Mouse (Mus musculus) kidney, adult 8-10 months (tissue): ENCODE measurements around the gene Fam187a.
A peak's percentile ranks its signal among the peaks of the same experiment; 100 is the strongest.

Experiments used
- DNase-seq, 2 experiments: peaks; one replicate each; pipeline ENCODE4 v3.0.0; 2022

Fam187a gene

DNA sequence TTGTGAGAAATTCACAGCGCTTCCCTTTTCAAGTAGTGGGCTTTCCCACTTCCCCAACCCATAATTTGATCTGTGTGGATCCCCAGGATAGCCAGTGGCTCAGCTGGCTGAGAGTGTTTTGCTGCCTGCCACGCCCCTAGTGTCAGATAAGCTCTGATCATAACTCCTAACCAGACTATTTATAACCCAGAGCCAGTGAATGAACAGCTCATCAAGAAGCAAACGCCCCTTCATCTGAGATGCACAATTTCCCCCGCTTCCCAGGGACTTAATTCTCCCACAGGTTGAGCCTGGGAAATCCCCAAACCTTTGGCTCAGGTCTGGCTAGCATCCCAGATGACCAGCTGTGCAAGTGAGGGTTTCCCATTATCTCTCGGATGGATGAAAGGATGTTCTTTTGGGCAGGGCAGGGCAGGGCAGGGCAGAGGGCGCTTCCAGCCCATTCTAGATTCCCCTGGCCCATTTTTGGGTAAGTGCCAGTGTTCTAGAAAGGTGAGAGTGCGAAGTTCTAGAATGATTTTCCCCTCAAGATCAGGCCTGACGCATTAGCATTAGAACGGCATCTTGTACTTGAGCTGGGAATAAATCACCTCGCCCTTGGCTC lies at the start of gene Fam187a:
Gene Fam187a (plus strand): TSS at position 554 of the 604 bp plus-strand sequence.
- no peak for DNase-seq

DNA sequence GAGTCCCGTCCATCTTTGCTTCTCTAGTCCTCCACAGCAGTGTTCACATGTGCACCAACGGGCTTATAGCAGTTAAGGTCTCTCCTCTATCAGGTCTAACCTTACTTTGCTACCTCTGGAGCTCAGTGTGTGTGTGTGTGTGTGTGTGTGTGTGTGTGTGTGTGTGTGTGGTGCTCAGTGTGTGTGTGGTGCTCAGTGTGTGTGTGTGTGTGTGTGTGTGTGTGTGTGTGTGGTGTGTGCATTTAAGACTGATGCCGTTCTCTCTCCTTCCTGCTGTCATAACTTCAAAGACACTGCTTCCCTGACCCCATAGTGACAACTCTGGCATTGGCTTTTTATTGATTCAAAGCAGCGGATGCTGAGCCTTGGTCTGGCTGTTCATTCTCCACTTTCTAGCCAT lies 49.4 kb upstream of the Fam187a start, which contains the start of gene Higd1b:
Gene Higd1b (plus strand): TSS at position 301 of the 400 bp plus-strand sequence.
- no peak for DNase-seq

DNA sequence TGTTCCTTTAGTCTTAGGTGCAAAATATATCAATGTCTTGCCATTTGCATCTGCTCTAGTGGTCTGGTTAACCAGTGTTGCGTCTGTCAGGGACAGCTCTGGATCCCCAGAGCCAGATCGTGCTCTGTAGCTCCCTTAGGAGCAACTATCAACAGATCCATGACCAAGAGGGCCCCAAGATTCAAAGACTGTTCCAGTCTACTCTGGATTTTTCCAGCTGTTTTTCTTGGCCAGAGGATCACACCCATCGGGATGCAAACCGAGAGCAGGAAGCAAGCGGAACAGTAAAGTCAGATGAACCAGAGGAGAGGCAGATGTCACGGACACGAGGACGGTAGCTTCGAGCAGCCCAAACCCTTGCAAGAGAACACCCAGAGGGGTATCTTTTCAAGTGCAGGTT lies 48.8 kb upstream of the Fam187a start:
- DNase-seq, result no peak

DNA sequence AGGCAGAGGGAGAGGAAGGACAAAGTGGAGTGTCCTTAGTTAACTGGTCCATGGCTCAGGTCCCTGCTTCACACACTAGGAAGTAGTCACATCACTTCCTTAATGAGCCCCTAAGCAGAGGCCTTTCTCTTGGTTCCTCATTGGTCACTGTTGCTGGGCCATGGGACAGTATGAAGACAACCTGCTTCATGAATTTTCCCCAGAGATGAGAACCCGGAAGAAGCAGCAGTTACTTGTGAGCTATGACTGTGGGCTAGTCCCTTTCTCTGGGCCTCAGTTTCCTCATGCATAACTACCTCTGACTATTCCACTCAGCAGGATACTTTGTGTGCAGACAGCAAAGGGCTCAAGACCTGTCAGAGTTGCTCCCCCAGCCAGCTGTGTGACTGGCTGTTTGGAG lies 47.6 kb upstream of the Fam187a start:
- no peak for DNase-seq

DNA sequence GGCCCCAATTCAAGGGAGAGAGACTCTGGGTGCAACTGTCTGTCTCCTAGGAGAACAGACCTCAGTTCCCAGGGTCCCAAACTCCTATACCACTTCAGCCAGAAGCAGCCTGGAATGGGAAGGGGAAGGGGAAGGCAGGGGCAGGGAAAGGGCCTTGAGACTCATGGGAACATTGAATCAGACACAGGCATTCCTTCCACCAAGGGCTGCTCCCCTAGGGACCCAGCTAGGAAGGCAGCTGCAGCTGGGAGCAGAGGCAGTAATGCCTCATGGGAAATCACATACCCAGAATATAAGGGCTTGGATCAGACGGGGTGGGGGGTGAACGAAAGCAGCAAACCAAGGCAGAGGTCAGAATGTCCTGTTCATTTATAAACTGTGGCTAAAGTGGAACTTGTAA lies 46.8 kb upstream of the Fam187a start:
- DNase-seq, result no peak

DNA sequence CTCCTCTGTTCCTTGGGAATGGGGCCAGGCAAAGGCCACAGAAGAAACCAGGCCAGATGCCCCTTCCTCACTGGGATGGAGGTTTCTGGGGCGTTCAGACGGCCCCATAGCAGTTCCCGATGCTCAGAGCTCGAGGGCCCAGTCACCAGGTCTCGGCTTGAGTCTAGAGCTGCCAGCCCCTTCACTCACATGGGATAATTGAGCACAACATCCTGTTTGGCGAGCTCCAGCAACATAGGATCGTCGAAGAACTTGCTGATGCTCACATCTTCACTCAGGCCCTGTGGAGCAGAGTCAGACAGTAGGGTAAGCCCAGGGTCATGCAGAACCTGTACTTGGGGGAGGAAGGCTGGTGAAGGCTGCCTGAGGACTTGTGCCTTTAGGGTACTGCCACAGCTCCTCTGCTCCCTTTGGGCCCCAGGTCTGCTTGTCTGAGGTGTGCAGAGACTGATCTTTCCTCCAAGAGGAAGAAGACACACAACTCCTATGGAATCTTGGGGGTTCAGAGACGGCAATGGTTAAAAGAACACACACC lies 46.3 kb upstream of the Fam187a start:
- no peak for DNase-seq

DNA sequence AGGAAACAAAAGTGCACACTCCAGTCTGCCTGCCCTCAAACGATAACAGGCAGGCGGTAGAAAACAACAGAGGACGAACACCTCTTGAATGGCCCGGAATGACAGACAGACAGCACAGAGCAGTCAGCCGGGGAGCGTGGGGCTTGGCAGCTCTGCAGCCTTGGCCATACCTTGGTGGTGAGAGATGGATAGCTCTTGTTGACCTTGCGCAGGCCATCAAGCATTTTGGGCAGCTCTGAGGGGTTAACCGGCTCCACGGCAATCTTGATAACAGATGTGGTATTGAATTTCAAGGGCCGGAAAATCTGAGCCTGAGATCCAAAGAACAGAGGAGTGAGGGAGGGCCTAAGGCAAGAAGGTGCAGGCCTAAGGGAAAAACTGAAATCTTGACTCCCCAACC lies 39.0 kb upstream of the Fam187a start:
- no peak for DNase-seq

DNA sequence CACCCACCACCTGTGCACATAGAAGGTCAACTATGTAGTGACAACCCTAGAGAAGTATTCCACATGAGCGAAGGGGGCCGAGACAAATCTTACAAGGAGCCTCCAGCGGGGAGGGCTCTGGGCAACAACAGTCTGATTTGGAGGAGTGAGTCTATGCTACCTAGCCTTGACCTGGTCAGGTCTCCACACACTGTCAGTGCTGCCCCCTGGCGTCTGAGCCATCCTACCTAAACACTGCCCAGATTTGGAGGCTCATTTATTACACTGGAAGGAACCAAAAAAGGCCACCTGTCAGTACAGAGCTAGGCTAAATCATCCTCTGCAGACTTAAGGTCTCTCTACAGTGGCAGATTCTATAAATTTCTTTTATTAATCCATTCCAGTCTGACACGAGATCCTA lies 33.1 kb upstream of the Fam187a start:
- peak; percentile 35 to 73 for DNase-seq

DNA sequence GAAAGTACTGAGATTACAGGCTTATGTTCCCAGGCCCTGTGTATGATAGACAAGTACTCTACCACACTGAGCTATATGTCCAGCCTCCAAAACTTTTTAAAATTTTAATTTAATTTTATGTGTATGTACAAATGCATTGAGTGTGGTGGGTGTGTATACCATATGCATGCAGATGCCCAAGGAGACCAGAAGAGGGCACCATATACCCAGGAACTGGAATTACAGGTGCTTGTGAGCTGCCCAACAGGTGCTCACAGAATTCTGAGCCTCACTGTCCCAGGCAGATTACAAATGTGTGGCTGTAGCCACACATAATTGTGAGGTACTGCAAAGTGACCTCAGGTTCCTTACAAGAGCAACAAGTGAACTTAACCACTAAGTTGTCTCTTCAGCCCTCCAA lies 31.2 kb upstream of the Fam187a start:
- no peak for DNase-seq

DNA sequence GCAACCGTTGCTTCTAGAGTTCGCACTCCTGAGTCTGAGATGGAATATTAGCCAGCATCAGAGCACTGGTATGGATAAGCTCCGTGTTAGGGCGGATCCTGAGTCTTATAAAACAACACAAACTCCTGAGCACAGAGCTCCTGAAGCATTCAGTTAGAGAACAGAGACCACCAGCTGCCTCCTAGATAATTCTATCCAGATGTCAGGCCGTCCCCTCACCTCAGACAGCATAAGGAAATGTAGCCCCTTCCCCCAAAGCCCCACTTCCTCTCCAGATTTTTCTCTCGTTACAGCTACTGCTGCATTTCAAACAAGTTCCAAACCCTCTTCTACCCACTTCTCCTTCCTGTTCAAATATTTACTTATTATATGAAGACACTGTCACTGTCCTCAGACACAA lies 29.0 kb upstream of the Fam187a start:
- DNase-seq, result no peak

DNA sequence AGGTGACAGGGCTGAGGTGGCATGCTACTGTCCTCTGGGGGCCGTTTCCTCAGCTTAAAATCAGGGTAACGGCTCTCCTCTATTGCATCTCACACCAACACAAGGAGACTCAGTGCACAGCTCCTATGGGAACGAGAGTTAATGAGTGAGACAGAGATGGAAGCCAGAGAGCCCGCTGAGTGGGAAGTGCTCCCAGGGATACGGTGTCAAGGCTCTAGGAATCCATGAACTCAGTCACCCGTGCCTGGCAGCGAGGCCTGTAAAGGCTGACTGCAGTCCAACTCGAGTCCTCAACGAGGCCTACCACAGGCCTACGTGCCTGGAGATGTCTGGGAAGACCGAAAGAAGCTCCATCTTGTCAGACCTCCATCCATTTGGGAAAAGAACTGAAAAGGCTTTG lies 26.0 kb upstream of the Fam187a start:
- DNase-seq, result no peak

DNA sequence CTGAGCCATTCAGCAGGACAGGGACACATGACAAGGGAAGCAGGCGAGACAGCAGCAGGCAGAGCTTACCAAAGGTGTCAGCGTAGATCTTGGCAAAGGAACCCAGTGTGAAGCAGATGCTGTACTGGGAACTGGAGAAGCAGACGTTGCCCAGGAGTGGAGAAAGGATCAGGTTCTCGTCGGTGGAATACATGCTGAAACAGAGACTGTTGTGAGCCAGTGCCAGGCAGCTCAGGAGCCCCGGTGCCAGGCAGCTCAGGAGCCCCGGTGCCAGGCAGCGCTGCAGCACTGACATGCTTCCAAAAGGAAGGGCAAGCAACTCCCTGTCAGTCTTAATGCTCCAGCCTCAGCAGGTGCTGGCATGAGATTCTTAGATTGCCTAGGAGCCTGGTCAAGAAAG lies 25.0 kb upstream of the Fam187a start:
- no peak for DNase-seq

DNA sequence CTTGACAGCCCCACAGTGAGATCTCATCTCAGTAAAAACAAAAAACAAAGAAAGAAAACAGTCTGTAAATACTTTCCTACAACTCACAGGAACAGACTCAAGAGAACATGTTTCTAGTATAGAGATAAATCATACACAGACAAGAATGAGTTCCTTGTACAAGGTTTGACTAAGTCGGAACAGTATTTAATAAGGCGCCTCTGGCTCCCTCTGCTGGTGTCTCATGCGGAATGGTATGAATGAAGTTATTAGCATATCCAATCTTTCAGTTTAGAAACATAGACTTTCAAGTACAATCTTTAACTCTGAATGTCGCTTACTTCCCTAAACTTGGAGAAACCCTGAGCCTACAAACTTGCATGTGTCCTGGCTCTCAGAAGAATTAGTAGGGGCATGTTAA lies 20.7 kb upstream of the Fam187a start:
- peak; percentile 37 to 79 for DNase-seq

DNA sequence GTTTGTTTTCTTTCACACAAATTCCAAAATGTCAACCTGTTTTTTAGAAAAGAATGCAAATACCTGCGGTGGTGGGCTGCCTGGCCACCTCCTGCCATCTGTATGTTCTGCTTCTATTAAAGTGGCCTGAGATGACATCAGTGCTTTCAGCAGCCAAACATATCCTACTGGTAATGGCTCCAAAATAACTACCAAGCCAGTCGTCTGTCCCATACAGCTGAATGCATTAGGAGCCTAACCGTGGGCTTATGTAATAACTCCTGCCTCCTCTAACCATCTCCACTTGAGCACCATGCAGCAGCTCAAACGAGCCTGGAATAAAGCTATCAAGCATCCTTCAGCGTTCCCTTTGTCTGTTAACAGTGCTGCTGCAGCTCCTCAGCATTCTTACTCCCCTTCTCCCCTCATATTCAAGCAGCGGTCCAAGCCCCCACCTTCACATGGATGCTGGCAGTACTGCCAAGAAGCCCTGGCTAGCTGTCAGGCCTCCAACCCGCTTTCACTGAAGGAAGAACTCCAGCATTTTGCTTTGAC lies 10.1 kb upstream of the Fam187a start:
- DNase-seq, result no peak

DNA sequence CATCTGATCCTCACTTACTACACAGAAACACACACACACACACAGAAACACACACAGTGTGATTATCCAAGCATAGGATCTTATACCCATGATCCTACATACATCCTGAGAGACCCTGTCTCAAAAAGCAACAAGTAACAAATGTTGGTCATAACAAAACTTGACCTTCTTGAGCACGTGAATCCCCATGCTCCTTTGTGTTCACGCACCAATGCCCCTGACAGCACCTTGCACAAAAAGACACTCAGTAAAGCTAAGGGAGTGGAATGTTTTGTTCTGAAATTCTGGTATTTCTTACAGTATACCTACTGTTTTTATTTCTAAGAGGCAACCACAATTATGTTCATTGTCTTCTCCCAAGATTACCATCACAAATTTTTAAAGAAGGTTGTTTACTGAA lies 5.4 kb upstream of the Fam187a start:
- DNase-seq, result no peak

DNA sequence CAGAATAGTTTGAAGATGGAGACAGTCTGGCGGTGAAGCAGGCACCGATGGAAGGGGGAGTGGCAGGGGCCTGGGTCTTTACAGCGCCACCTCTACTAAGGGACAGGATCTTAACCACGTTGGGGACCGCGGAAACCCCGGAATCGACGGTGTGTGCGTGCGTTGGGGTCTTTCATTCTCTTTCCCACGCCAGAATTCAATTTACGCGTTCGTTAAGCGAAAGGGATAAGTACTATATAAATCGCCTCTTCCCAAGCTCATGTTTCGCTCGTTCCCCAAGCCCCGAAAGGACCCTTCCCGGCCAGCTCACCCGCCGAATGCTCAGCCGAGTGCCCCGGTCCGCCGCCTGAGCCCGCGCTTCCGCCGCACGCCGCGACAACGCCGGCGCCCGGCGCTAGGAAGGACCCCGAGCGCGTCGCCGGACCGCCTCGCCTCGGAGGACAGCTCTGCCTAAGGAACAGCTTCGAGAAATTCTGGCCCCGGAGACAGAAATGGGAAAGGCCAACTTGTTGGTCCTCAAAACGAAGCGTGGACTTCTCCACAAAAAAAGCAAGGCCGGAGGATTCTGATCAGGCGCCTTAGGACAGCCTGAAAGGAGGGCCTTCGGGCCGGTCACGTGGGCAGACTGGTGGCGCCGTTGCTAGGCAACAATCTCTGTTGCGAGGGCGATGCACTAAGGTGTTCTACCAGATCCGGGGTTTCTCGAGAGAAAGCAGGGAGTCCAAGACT lies 4.2 kb upstream of the Fam187a start, which contains the start of the genes Eftud2 and Ccdc103:
Gene Eftud2 (minus strand): TSS at position 401 of the 729 bp plus-strand sequence.
Gene Ccdc103 (plus strand): TSS at position 620 of the 729 bp plus-strand sequence.
- DNase-seq, result peak; percentile 88 to 93

DNA sequence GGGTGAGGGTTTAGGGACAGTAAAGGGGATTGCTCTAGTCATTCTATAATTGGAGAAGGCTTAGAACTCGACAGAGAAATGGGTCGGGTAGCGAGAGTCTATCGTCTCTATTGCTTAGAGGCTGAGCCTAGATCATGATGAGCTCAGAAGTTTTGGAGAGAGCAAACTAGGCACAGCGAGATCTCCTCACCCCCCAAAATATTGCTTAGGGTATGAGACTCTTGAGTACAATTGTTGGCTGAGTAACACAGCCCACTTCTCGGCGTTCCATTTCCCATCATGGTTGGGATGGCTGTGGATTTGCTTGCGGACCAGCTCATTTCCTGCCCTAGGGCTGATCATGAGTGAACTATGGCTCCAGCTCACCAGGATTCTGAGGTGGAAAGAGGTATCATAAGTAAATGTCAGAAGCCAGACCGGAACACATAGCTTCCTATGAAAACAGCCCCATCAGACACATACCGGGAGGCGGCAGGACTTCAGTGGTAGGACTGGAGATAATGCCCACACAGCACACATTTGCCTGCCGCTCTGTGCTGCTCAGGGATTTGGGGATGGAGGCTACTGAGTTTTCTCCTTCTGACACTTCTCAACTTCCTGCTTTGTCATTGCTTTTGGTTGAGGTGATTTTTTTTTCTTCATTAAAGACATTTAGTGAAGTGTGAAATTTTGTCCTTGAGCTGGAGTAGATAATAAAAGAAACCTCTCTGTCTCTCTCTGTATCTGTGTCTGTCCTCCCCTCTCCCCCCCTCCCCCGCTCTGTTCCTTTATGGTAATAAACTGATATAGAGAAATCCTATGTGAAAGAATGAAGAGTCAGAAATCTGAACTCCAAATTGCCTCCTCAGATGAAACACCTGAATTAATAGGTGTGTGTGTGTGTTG lies 3.4 kb upstream of the Fam187a start:
- no peak for DNase-seq

DNA sequence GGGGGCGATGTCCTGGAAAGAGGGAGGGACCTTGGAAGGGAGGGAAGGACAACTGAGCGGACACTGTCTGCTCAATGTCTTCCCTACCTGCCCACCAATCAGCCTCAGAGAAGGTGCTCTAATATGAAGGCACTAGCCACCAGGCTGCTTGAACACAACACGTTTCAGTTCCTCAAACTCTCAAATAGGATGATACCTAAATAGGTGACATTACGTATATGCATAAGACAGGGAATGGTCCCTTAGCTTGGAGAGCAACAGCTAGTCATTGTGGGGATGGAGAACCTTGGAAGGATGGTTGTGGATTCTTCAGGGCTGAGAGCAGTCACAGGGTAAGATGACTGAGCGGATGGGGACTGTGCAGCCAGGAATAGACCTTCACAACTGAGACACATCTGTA lies 2.5 kb downstream of the Fam187a start:
- DNase-seq, result no peak

DNA sequence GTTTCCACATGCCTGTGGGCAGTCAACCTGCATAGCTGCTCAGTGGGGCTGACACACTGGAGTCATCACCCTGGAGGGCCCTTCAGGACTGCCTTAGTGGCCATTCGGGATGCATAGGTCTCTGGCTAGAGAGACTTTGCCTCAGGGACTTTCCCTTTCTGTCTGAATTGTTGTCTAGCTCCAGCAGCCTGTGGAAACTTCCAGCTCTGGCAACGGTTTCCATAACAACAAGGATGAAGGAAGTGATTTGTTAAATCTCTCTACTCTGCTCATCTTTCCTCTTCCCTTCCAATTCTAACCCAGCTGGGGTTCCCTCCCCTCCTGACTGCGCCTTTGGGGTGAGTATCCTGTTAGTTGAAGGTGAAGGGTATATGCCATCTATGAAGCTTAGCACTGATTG lies 3.2 kb downstream of the Fam187a start:
- no peak for DNase-seq

DNA sequence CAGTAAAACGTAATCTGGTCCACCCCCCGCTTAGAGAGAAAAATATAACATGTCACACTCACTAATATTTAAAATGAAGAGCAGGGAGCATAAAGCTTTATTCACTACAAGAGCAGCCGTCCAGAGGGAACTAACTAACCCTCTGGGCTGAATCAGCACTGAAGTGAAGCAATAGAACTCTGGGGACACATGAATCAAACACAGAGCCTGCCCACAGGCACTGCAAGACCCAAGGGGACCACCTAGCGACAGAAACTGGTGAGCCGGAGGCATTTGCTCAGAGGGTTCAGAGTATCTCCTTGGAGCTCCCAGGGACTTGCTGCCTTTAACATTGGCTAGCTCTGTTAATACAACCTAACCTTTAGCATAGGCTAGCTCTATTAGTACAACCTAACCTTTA lies 5.1 kb downstream of the Fam187a start:
- DNase-seq, result no peak

DNA sequence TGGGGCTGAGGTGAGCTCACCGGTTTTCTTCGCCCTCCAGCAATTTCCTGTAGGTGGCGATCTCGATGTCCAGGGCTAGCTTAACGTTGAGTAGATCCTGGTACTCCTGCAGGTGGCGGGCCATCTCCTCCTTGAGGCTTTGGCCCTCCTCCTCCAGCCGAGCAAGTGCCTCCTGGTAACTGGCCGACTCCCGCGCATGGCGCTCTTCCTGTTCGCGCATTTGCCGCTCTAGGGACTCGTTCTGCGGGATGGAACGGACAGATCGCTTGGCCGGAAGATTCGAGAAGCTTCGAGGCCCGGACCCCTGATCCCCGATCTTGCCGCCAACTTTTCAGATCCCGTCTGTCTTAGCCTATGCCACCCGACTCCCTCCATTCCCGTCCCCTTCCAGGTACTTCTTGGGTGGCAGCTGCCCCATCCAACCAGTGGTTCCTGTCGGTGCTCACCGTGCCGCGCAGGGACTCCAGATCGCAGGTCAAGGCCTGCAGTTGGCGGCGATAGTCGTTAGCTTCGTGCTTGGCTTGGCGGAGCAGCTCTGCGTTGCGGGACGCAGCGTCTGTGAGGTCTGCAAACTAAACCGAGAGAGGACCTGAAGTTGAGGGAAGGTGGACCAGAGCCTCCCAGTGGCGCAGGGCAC lies 8.2 kb downstream of the Fam187a start:
- peak; percentile 83 to 85 for DNase-seq

DNA sequence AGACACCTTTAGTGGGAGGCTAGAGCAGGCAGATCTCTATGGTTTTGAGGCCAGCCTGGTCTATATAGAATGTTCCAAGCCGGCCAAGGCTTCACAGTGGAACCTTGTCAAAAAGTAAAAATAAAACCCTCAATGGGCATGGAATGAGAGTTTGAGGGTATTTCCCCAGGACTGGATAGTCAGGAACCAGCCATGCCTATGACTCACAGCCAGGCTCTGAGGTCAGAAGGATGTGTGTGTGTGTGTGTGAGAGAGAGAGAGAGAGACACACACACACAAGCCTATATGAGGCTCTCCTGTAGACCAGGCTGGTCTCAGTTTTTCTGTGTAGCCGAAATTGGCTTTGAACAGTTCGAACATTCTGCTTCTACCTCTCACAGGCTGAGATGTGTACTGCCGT lies 9.7 kb downstream of the Fam187a start:
- DNase-seq, result no peak

DNA sequence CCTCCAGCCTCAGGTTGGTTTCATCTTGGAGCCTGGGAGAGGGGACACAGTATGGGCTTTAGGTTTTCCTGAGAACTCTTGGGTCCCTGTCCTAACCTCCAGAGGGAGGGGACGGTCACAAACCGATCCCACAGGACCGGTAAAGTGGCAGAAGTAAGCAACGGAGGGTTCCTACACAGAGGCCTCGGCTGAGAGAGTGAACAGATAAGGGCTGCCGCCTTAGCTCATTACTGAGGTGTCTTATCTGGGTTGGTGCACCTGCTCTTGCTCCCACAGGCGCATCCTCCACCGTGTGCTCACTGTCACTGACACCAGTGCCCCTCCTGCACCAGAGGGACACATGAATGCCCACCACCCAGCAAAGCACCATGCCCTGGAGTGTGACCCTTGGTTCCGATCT lies 10.8 kb downstream of the Fam187a start:
- DNase-seq, result no peak
